Mouse (Mus musculus): ENCODE data around the gene Olfr1202.

Gene Olfr1202

DNA sequence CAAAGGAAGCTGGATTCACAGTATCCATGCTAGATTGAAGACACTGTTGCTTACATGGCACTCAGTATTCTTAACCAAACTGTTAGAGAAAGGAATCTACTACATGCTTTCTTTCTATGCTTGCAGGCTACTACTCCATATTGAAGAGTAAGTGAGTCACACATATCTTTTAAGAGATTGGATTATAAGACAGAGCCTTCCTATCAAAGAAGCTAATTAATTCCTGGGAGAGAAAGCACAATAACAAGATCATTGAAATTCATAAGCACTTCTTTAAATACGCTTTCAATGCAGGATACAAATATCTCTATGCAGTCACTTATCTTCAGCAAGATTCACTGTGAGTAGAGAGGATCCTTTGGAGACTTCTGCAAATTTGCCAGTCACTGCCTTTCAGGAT is at the start of gene Olfr1202:
Olfr1202 (plus strand) TSS at position 301 of the 400 bp plus-strand sequence.
- no peak for DNase-seq (ENCODE audit: low spot score)

- DNase-seq (ENCODE audit: low spot score) = no peak
Observed at GRCm38 (mm10) chr2:88770388-88770787, 43.9 kb upstream of the Olfr1202 start, which contains the start of gene Olfr1200. Olfr1200 (minus strand) TSS chr2:88770488.

GRCm38 (mm10) chr2:88792736-88793135 is 21.6 kb upstream of the Olfr1202 start, which contains the start of gene Olfr1201:
Olfr1201 (plus strand) TSS chr2:88793036.
- no peak for DNase-seq (ENCODE audit: low spot score)

DNA sequence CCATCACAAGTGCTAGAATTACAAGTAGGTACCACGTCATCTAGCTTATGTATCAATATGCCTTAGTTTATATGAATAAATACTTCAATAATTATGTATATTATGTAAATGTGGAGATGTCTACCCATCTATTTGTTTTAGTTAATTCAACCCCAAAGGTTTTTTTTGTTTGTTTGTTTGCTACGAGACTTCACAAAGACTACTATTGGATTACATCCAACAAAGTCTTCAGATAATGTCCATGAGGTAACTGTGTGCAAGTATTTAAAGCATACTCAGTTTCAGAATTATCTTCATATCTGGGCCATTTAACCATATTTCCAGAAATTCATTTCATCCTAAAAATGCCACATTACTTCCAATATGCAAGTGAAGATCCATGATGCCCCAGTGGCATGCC is 15.1 kb downstream of the Olfr1202 start, which contains the start of gene Olfr1205:
Olfr1205 (plus strand) TSS at position 301 of the 400 bp plus-strand sequence.
- no peak for DNase-seq (ENCODE audit: low spot score)

- no peak for DNase-seq (ENCODE audit: low spot score)
Observed at GRCm38 (mm10) chr2:88838477-88838876, 24.2 kb downstream of the Olfr1202 start.

GRCm38 (mm10) chr2:88848992-88849391 is 34.7 kb downstream of the Olfr1202 start, which contains the start of gene Olfr1204:
Olfr1204 (plus strand) TSS chr2:88849292.
- DNase-seq (ENCODE audit: low spot score) = no peak

- DNase-seq (ENCODE audit: low spot score) = no peak
Observed at GRCm38 (mm10) chr2:88862931-88863330, 48.6 kb downstream of the Olfr1202 start, which contains the start of gene Olfr1206. Olfr1206 (plus strand) TSS chr2:88863231.

Data from retina, embryonic 14.5 days (tissue).